Mouse (Mus musculus) ES-Bruce4 (cell line): ENCODE results near the gene Glt1d1.

Source experiments
- CTCF ChIP-seq: IDR thresholded peaks from one replicate; pipeline ENCODE4 v1.8.1; 2011; ENCODE audit warnings: low read depth, low read length
- POLR2A ChIP-seq: IDR thresholded peaks from one replicate; pipeline ENCODE4 v1.8.1; 2011; ENCODE audit warnings: low read length; ENCODE audit not compliant: insufficient read depth

- TF ChIP-seq CTCF, result no peak
- no peak for TF ChIP-seq POLR2A
These were observed 88.7 kb downstream of the Glt1d1 start for GRCm38 (mm10) chr5:127720591-127721379.
